Mouse (Mus musculus): Measurements from ENCODE around the gene Gm12355.
A peak's percentile ranks its signal among the peaks of the same experiment; 100 is the strongest.
"Not testable (repeated sequence)": the region's sequence is repeated elsewhere in the genome, so short reads cannot be mapped to it uniquely, and the experiment has no call there.

DNA sequence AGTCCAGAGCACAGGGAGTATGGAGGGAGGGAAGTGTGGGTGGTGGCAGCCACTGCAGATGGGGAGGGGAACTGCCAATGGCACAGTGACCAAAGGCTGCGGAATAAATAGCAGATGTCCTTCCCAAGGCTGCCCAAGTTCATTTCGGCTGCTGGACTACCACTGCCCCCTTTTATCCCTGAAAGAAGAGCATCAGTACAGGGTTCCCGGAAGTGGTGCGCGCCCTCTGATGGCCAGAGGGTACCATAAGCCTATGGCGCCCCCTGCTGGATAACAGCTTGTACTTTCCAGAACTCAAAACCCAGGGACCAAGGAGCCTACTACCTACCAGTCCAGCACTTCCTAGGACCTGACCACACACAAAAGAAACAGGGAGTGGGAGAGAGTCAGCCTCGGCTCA is 47.7 kb upstream of the Gm12355 start:
- 0 out of 2 replicates have a peak, but pooled peaks have one; percentile 16 for TF ChIP-seq CTCF (IDR thresholded peaks at IDR 0.05; ENCODE audit: control insufficient read depth, insufficient read depth, insufficient replicate concordance, low read depth, low read length)
- TF ChIP-seq POLR2A (IDR thresholded peaks at IDR 0.05; ENCODE audit: control insufficient read depth, low read depth, low read length) = not testable (repeated sequence)

All from testis, adult 2 months (tissue).